Mouse (Mus musculus) hematopoietic stem cell, adult 5-6 weeks (primary cell): ENCODE data around the gene Krt13. TPM values are rescaled to one million over a fixed set of nuclear protein-coding genes. Genes with fewer than 3 reads are reported as not detected.

Experiments used
- ATAC-seq, 2 experiments: fragments of 125-278 bp in 1 of 2; replicated peaks in 1 of 2; 2 replicates each; pipeline ENCODE4 v1.8.0; 2016 to 2017; ENCODE audit warnings: inconsistent platforms in 2 of 2, mild to moderate bottlenecking in 2 of 2, moderate number of reproducible peaks in 2 of 2, low read depth in 1 of 2, moderate TSS enrichment in 1 of 2; ENCODE audit not compliant: low FRiP score in 2 of 2, poor library complexity in 2 of 2, severe bottlenecking in 2 of 2, insufficient read depth in 1 of 2, low TSS enrichment in 1 of 2
- total RNA-seq: library from RNA; stranded (forward); fragments of 172-1452, 232-1000 nt; gene quantifications from 2 replicates; pipeline ENCODE4 v1.2.3, GENCODE M21; 2017

Gene Krt13
- total RNA-seq, 1 experiment from 2014 or later = not detected

GRCm38 (mm10) chr11:100135731-100136130 lies 14.4 kb upstream of the Krt13 start, which contains the start of gene Krt15:
Krt15 (minus strand) TSS chr11:100135928.
- ATAC-seq = no peak

GRCm38 (mm10) chr11:100124901-100125300 lies 3.5 kb upstream of the Krt13 start:
- ATAC-seq = no peak

DNA sequence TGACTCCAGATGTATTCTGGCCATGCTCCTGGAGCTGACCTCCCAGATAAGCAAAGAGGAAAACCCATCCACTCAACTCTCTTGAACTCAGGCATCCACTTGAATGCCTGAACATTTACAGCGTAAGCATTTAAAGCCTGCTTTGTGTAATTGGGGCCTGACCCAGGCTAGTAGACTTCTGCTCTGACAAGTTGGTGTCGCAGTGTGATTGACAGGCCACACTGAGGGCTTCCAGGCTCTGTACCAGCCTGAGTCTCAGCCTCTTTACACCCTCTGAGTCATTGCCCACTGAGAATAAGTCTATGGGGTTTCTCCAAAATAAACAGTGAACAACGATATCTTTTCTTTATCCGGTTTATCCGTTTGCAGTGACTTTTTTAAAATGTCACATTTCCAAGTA lies 1.0 kb downstream of the Krt13 start:
- ATAC-seq = no peak

- ATAC-seq = no peak
Measured at GRCm38 (mm10) chr11:100113742-100114029, 7.7 kb downstream of the Krt13 start.

- no peak for ATAC-seq
Measured at GRCm38 (mm10) chr11:100112935-100113741, 8.2 kb downstream of the Krt13 start.

GRCm38 (mm10) chr11:100105576-100106122 lies 15.7 kb downstream of the Krt13 start, which contains the start of gene Krt36:
Krt36 (minus strand) TSS chr11:100105626.
- ATAC-seq = no peak

DNA sequence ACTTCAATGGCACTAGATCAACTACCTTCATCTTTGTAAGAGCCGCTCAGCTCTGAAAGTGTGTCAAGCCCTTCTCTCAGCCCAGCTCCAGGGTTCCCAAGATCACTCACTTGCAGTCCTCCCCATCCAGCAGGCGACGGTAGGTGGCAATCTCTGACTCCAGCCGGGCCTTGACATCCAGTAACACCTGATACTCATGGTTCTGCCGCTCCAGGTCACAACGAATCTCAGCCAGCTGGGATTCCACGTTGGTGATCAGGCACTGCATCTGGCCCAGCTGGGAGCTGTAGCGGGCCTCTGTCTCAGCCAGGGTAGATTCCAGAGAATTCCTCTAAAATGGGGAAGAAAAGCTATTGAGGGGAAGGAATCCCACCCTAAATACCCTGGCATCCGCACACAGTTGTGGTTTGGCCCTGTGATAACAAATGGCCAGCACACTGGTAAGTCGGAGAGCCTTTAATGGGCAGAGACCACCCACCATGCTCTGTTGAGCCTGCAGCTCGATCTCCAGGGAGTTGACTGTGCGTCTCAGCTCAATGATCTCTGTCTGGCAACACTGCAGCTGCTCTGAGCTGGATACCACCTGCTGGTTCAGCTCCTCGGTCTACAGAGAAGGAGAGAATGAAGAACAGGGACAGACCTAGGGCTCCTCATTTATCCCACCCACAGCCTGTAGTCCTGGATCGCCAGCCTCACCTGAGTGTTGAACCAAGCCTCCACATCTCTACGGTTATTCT lies 18.5 kb downstream of the Krt13 start:
- no peak for ATAC-seq

GRCm38 (mm10) chr11:100100391-100100790 lies 21.0 kb downstream of the Krt13 start:
- no peak for ATAC-seq

- no peak for ATAC-seq
Measured at GRCm38 (mm10) chr11:100097819-100098218, 23.5 kb downstream of the Krt13 start.

DNA sequence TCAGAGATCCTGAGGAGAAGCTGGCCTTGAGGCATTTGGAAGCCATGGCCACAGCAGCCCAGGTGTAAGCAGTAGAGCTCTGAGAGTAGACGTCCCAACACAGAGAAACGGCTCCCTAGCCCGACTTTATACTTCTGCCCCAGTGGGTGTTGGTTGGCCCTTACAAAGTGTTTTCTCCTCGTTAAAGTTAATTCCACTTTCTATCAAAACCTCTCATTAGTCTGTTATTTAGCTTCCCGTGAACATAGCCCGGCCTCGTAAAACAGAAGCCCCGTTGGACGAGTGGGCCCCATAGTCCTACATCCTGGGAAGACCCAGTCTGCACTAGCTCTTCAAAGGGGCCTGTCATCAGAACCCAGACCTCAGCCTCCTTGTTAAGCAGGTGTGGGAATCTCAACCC lies 25.2 kb downstream of the Krt13 start, which contains the start of gene Krt35:
Gene Krt35, minus strand, starts transcription at position 101 of the 400 bp plus-strand sequence.
- ATAC-seq = no peak

DNA sequence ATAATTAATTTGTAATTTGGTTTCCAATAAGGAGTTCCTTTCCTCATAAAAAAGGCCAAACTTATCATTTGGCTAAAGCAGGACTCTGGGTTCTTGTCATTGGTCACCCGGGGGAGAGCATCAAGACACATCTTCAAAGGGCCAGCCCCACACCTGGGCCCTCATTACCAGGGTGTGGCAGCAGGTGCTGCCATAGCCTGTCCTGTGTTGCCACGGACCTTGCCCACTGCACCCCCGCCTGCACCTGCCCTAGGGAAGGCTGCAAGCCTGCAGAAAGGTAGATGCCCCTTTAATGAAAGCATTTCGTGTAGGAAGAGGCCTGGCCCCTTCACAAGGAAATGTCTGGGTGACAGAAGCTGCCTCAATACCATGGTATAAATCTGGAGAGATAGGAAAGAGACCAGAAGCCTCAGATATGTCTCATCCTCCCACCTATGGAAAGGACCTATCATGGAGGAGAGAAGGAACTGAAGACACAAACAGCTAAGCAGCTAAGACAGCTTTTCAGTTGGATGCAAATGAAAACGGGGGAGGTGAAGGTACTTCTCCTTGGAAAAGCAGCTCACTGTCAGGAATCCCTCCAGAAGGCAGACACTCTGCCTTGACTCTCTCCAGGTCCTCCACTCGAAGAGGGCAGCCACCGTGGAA lies 32.9 kb downstream of the Krt13 start:
- ATAC-seq = no peak

DNA sequence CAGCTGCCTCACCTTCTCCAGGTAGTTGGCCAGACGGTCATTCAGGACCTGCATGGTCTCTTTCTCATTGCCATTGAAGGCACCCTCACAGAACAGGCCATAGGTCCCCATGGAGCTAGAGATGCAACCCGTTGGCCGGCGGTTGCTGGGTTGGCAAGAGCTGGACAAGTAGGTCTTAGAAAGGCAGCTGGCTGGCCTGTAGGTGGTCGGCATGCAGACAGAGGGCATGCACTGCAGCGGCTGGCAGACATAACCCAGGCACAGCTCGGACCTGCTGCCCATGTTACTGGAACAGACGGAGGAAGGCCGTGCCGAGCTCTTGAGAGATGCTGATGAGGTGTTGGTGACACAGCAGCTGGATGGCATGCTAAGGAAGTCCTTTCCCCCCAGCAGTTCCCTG lies 33.5 kb downstream of the Krt13 start, which contains the start of gene Krt32:
Gene Krt32, minus strand, starts transcription at position 366 of the 400 bp plus-strand sequence.
- ATAC-seq = no peak

- no peak for ATAC-seq
Measured at GRCm38 (mm10) chr11:100073873-100074272, 47.5 kb downstream of the Krt13 start.

Other genes starting within 250 kb of the Krt13 start
- not detected in 2 replicates for gene Krtap9-1, start 248.2 kb downstream of the Krt13 start, total RNA-seq
- not detected in 2 replicates for gene Gm11567, start 242.4 kb downstream of the Krt13 start, total RNA-seq
- gene Krtap31-1, start 213.6 kb downstream of the Krt13 start, total RNA-seq = not detected in 2 replicates
- gene Gm11565, start 206.8 kb downstream of the Krt13 start, total RNA-seq = not detected in 2 replicates
- gene Krtap31-2, start 185.3 kb downstream of the Krt13 start, total RNA-seq = not detected in 2 replicates
- gene Krtap9-5, start 173.1 kb downstream of the Krt13 start, total RNA-seq = not detected in 2 replicates
- not detected in 2 replicates for gene Krtap29-1, start 142.5 kb downstream of the Krt13 start, total RNA-seq
- not detected in 2 replicates for gene Krtap16-1, start 135.0 kb downstream of the Krt13 start, total RNA-seq
- gene Krtap17-1, start 127.6 kb downstream of the Krt13 start, total RNA-seq = not detected in 2 replicates
- gene Krt33a, start 105.4 kb downstream of the Krt13 start, total RNA-seq = not detected in 2 replicates
- not detected in 2 replicates for gene Krt33b, start 91.7 kb downstream of the Krt13 start, total RNA-seq
- gene Krt34, start 80.0 kb downstream of the Krt13 start, total RNA-seq = not detected in 2 replicates
- not detected in 2 replicates for gene Krt31, start 71.0 kb downstream of the Krt13 start, total RNA-seq
- gene Krt32, start 33.3 kb downstream of the Krt13 start, total RNA-seq = not detected in 2 replicates
- not detected in 2 replicates for gene Krt35, start 25.3 kb downstream of the Krt13 start, total RNA-seq
- not detected in 2 replicates for gene Krt36, start 15.9 kb downstream of the Krt13 start, total RNA-seq
- gene Krt15, start 14.4 kb upstream of the Krt13 start, total RNA-seq = not detected in 2 replicates
- not detected in 2 replicates for gene Krt19, start 27.1 kb upstream of the Krt13 start, total RNA-seq
- not detected in 2 replicates for gene Krt9, start 71.7 kb upstream of the Krt13 start, total RNA-seq
- not detected in 2 replicates for gene Krt14, start 86.0 kb upstream of the Krt13 start, total RNA-seq
- gene Krt16, start 127.3 kb upstream of the Krt13 start, total RNA-seq = not detected in 2 replicates
- gene Krt17, start 139.5 kb upstream of the Krt13 start, total RNA-seq = 0.44 TPM in 1 of 2 replicates, not detected in the other
- gene Krt42, start 148.3 kb upstream of the Krt13 start, total RNA-seq = not detected in 2 replicates
- gene Eif1, start 198.3 kb upstream of the Krt13 start, total RNA-seq = 225 and 235 TPM in 2 replicates
- not detected in 2 replicates for gene Gast, start 212.8 kb upstream of the Krt13 start, total RNA-seq
- gene Hap1, start 234.6 kb upstream of the Krt13 start, total RNA-seq = 0.88 TPM in 1 of 2 replicates, not detected in the other